Comparison of ENCODE assay signal across 8 mouse cellular contexts in the genomic region with DNA sequence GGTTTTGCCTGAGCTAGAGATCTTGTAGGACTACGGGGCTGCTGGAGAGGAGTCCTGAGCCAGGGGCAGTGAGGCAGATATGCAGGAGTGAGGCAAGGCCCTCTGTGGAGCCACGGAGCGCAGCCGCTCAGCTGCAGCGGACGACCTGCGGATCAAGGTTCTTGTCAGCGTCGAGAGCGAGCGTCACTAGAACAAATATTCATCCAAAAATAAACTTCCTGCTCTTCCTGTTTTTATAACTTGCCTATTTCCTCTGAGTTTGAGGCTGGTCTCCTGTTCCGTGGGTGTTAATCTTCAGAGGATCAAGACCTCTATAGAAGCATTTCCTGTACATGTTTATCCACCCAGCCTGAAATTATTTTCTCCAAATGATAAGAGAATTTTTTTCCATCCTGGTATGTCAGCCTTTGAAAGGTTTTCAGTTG. TPM values are rescaled to one million over a fixed set of nuclear protein-coding genes. Genes with fewer than 3 reads are reported as not detected.
A peak's percentile ranks its signal among the peaks of the same experiment; 100 is the strongest.
DNase-seq lines count a peak whose midpoint lies in the region; ATAC-seq and TF ChIP-seq lines count a peak whose summit lies in the region.

No protein-coding gene starts in this region.

- peak overlapping the region; percentile 82 for H3K27ac ChIP-seq in gastrocnemius, adult 2 months
- peak overlapping the region; percentile 66 for H3K27ac ChIP-seq in lung, embryonic 16.5 days (ENCODE audit: low read length)

- peak; percentile 45 for DNase-seq in gastrocnemius, adult 2 months
- no peak for DNase-seq in gastrocnemius, postnatal 14 days
- peak; percentile 58 for DNase-seq in kidney, adult 11 months
- no peak for DNase-seq in left cerebral cortex, postnatal 4 days
- DNase-seq in left cerebral cortex, postnatal 25 days (ENCODE audit: low spot score in 2 of 2) = no peak
- no peak for DNase-seq in retina, embryonic 14.5 days (ENCODE audit: low spot score)

- 14% methylated on average over 12 of the region's 12 CpGs for WGBS in lung, embryonic 16.5 days

- H3K4me3 ChIP-seq in gastrocnemius, adult 2 months = peak overlapping the region; percentile 39
- H3K4me3 ChIP-seq in lung, embryonic 16.5 days (ENCODE audit: low read length) = no peak overlapping the region

- H3K27me3 ChIP-seq in lung, embryonic 16.5 days (ENCODE audit: control insufficient read depth, insufficient read depth, low read depth, low read length) = no peaks in the 10 kb centered on the region

- intact Hi-C loops in gastrocnemius, adult 2 months (cut with DNase I) = loop anchor here (5.0 kb wide), 1 partner anchor 36 kb away; no protein-coding TSS in a partner anchor
- intact Hi-C loops in gastrocnemius, postnatal 14 days (cut with DNase I; ENCODE audit: low total_unique reads) = no loop called here
- intact Hi-C loops in left cerebral cortex, postnatal 4 days (cut with DNase I) = no loop called here
- intact Hi-C loops in left cerebral cortex, postnatal 25 days (cut with DNase I) = no loop called here

- ATAC-seq in common myeloid progenitor, adult 5-6 weeks (replicated peaks; ENCODE audit: low read depth, poor library complexity, severe bottlenecking) = peak; percentile 7; the same call in 1 of the 2 replicates
- ATAC-seq in lung, embryonic 16.5 days (ENCODE audit: low read depth) = peak; percentile 65

- peaks cover 54% of the 10 kb centered on the region for H3K4me1 ChIP-seq in lung, embryonic 16.5 days (replicated peaks; ENCODE audit: control insufficient read depth, insufficient read depth, low read length)

- no peaks in the 10 kb centered on the region for H3K9me3 ChIP-seq in lung, embryonic 16.5 days (ENCODE audit: control insufficient read depth, low read length)

- no peak for TF ChIP-seq CTCF in gastrocnemius, adult 2 months (IDR thresholded peaks at IDR 0.05)

- no peaks in the 10 kb centered on the region for H3K36me3 ChIP-seq in lung, embryonic 16.5 days (ENCODE audit: control insufficient read depth, insufficient read depth, low read length)

- peak overlapping the region; percentile 39; the same call in 1 of the 2 replicates for H3K9ac ChIP-seq in lung, embryonic 16.5 days (ENCODE audit: low read length)

- no peak overlapping the region for H3K4me2 ChIP-seq in lung, embryonic 16.5 days (ENCODE audit: low read depth, low read length)

RNA-seq across cellular contexts. Expression of a gene that starts 39.6 kb away (rescaled TPM):
- 1 to 10 TPM; 5.6 to 7.8 TPM for total RNA-seq in gastrocnemius, adult 2 months (2021)
- 10 to 100 TPM; 12.3 to 14.3 TPM for total RNA-seq in gastrocnemius, postnatal 14 days (2021)
- total RNA-seq in common myeloid progenitor, adult 5-6 weeks (2017) = 6.2 and 9.5 TPM in 2 replicates
- polyA plus RNA-seq in lung, embryonic 16.5 days (2015; fragmentation: Nextera tagmentation; extraction: Ambion mirVana) = 4.5 and 5.7 TPM in 2 replicates
- total RNA-seq in left cerebral cortex, postnatal 4 days (2021) = 10 to 100 TPM; 52.1 to 57.0 TPM
- total RNA-seq in left cerebral cortex, postnatal 25 days (2021) = 100 to 1,000 TPM in 1 of 2 experiments, 10 to 100 TPM in 1; 83.7 to 110 TPM

Comparison
In these comparisons a context has a peak if more than half of its experiments do, and no peak if none do; other contexts are left out.
1. DNase-seq: peak in gastrocnemius, adult 2 months (single experiment) and kidney, adult 11 months (single experiment); none in gastrocnemius, postnatal 14 days (single experiment), left cerebral cortex, postnatal 4 days (single experiment), left cerebral cortex, postnatal 25 days (0 of 2) and retina, embryonic 14.5 days (single experiment).